Mouse (Mus musculus) embryonic facial prominence, embryonic 11.5 days (tissue): Measurements from ENCODE around the gene Fancg. TPM values are rescaled to one million over a fixed set of nuclear protein-coding genes. Genes with fewer than 3 reads are reported as not detected.

Experiments used
- ATAC-seq: fragments of 200-750 bp; cut with Nextera tagmentation; replicated peaks from 2 replicates; pipeline ENCODE4 v1.8.0; 2017; ENCODE audit warnings: low read depth; ENCODE audit not compliant: insufficient number of reproducible peaks, low FRiP score, low TSS enrichment
- DNase-seq: peaks from one replicate; pipeline ENCODE4 v3.0.0-alpha.2; 2015; ENCODE audit warnings: low spot score
- H3K27ac ChIP-seq: fragments of 300-500 bp; sonication (generic); replicated peaks from 2 replicates; pipeline ENCODE4 v1.5.1; 2014; ENCODE audit warnings: mild to moderate bottlenecking, low read depth, low read length, control low read depth
- H3K27me3 ChIP-seq: fragments of 300-500 bp; sonication (generic); 2 replicates; pipeline ENCODE4 v1.6.1; 2014; ENCODE audit warnings: mild to moderate bottlenecking, low read length, moderate library complexity, mixed read lengths; ENCODE audit not compliant: control insufficient read depth, insufficient read depth
- H3K36me3 ChIP-seq: fragments of 300-500 bp; sonication (generic); replicated peaks from 2 replicates; pipeline ENCODE4 v1.6.1; 2014; ENCODE audit warnings: low read depth, mild to moderate bottlenecking, low read length, moderate library complexity, mixed read lengths; ENCODE audit not compliant: control insufficient read depth, insufficient read depth
- H3K4me1 ChIP-seq: fragments of 300-500 bp; sonication (generic); 2 replicates; pipeline ENCODE4 v1.6.1; 2014; ENCODE audit warnings: low read length, mixed read lengths; ENCODE audit not compliant: control insufficient read depth, insufficient read depth
- H3K4me2 ChIP-seq: fragments of 300-500 bp; sonication (generic); 2 replicates; pipeline ENCODE4 v1.6.1; 2014; ENCODE audit warnings: low read depth, mild to moderate bottlenecking, control low read depth, low read length, moderate library complexity
- H3K4me3 ChIP-seq: fragments of 300-500 bp; sonication (generic); 2 replicates; pipeline ENCODE4 v1.5.1; 2014; ENCODE audit warnings: low read depth, low read length, control low read depth
- H3K9ac ChIP-seq: fragments of 300-500 bp; sonication (generic); replicated peaks from 2 replicates; pipeline ENCODE4 v1.6.1; 2014; ENCODE audit warnings: mild to moderate bottlenecking, control low read depth, low read length
- H3K9me3 ChIP-seq: fragments of 300-500 bp; sonication (generic); replicated peaks from 2 replicates; pipeline ENCODE4 v1.6.1; 2016; ENCODE audit warnings: mild to moderate bottlenecking, low read length, inconsistent platforms, mixed read lengths; ENCODE audit not compliant: control insufficient read depth
- WGBS: fragments of 180-500 bp; shearing (Covaris S2); extraction: QIAGEN DNeasy Blood & Tissue Kit; methylation state at CpG from one replicate; pipeline ENCODE4 v1.1.7; 2014; 5-methylcytosine and 5-hydroxymethylcytosine counted together
- polyA plus RNA-seq: library from polyadenylated mRNA; unstranded; fragments of >200 nt; fragmentation: Nextera tagmentation; extraction: Ambion mirVana; gene quantifications from 2 replicates; pipeline ENCODE4 v1.2.1, GENCODE M21; 2014

The Fancg gene
- polyA plus RNA-seq, 1 experiment from 2014 or later = 19.7 TPM

- DNase-seq (peak; percentile 97), ATAC-seq (peak; percentile 92)
- no peaks in the 10 kb centered on the region for H3K27me3 ChIP-seq
- H3K27ac ChIP-seq = peak within 1 kb of the TSS; percentile 72
- no peaks in the 10 kb centered on the region; the same call in 1 of the 2 replicates for H3K36me3 ChIP-seq
- under 1% methylated on average over 38 of the region's 38 CpGs for WGBS
- H3K4me2 ChIP-seq = peak within 1 kb of the TSS; percentile 77
- H3K9me3 ChIP-seq = no peaks in the 10 kb centered on the region
- H3K9ac ChIP-seq = peak within 1 kb of the TSS; percentile 87
- peak within 1 kb of the TSS; percentile 69 for H3K4me3 ChIP-seq
- no peaks in the 10 kb centered on the region for H3K4me1 ChIP-seq
These were observed 21.1 kb upstream of the Fancg start, which contains the start of gene Stoml2 for GRCm38 (mm10) chr4:43031237-43031995. Gene Stoml2, minus strand, starts transcription at chr4:43031710.

GRCm38 (mm10) chr4:43030780-43031230 is 20.5 kb upstream of the Fancg start:
- peak; percentile 31 for ATAC-seq
- 2% methylated on average over 28 of the region's 28 CpGs for WGBS
- H3K9me3 ChIP-seq = no peaks in the 10 kb centered on the region

GRCm38 (mm10) chr4:43030352-43030751 is 20.0 kb upstream of the Fancg start:
- H3K9me3 ChIP-seq = no peaks in the 10 kb centered on the region
- 79% methylated on average over 9 of the region's 9 CpGs for WGBS
- no peak overlapping the region for H3K27ac ChIP-seq
- H3K36me3 ChIP-seq = no peaks in the 10 kb centered on the region; the same call in 1 of the 2 replicates
- ATAC-seq = no peak
- no peak for DNase-seq
- H3K27me3 ChIP-seq = no peaks in the 10 kb centered on the region
- peak overlapping the region; percentile 87 for H3K9ac ChIP-seq
- H3K4me1 ChIP-seq = no peaks in the 10 kb centered on the region
- peak overlapping the region; percentile 69 for H3K4me3 ChIP-seq
- peak overlapping the region; percentile 77 for H3K4me2 ChIP-seq

More at GRCm38 (mm10) chr4:43030780-43031230, 20.5 kb upstream of the Fancg start:
- Histone ChIP-seq H3K4me1 (no peaks in the 10 kb centered on the region), H3K27me3 (no peaks in the 10 kb centered on the region), H3K9ac (peak overlapping the region; percentile 87), H3K4me2 (peak overlapping the region; percentile 77), H3K27ac (peak overlapping the region; percentile 72; the same call in 1 of the 2 replicates), H3K4me3 (peak overlapping the region; percentile 69), H3K36me3 (no peaks in the 10 kb centered on the region; the same call in 1 of the 2 replicates)
- no peak for DNase-seq

- Histone ChIP-seq H3K4me1 (no peaks in the 10 kb centered on the region; the same call in 1 of the 2 replicates), H3K36me3 (no peaks in the 10 kb centered on the region; the same call in 1 of the 2 replicates), H3K4me2 (no peak overlapping the region), H3K4me3 (no peak overlapping the region), H3K27me3 (no peaks in the 10 kb centered on the region), H3K9ac (no peak overlapping the region), H3K27ac (no peak overlapping the region), H3K9me3 (no peaks in the 10 kb centered on the region)
- DNase-seq (no peak), ATAC-seq (no peak)
- 95% methylated on average over 9 of the region's 9 CpGs for WGBS
These were observed 19.4 kb upstream of the Fancg start for GRCm38 (mm10) chr4:43029749-43030148.

GRCm38 (mm10) chr4:43029121-43029520 is 18.8 kb upstream of the Fancg start:
- Histone ChIP-seq H3K27ac (no peak overlapping the region), H3K4me3 (no peak overlapping the region), H3K27me3 (no peaks in the 10 kb centered on the region), H3K36me3 (no peaks in the 10 kb centered on the region; the same call in 1 of the 2 replicates), H3K4me1 (no peaks in the 10 kb centered on the region; the same call in 1 of the 2 replicates), H3K9ac (no peak overlapping the region), H3K4me2 (no peak overlapping the region), H3K9me3 (no peaks in the 10 kb centered on the region)
- ATAC-seq (no peak), DNase-seq (no peak)
- 94% methylated on average over 7 of the region's 7 CpGs for WGBS

- ATAC-seq (peak; percentile 87), DNase-seq (peak; percentile 95)
- Histone ChIP-seq H3K4me3 (peak within 1 kb of the TSS; percentile 65), H3K9me3 (no peaks in the 10 kb centered on the region), H3K4me2 (peak within 1 kb of the TSS; percentile 67), H3K4me1 (no peaks in the 10 kb centered on the region; the same call in 1 of the 2 replicates), H3K27me3 (no peaks in the 10 kb centered on the region), H3K27ac (peak within 1 kb of the TSS; percentile 72; the same call in 1 of the 2 replicates), H3K36me3 (peaks cover 6% of the 10 kb centered on the region), H3K9ac (peak within 1 kb of the TSS; percentile 64)
- WGBS = 8% methylated on average over 42 of the region's 42 CpGs
These were observed 15.0 kb upstream of the Fancg start, which contains the start of gene Pigo for GRCm38 (mm10) chr4:43025084-43025960. Gene Pigo, minus strand, starts transcription at chr4:43025819.

- 88% methylated on average over 14 of the region's 14 CpGs for WGBS
- Histone ChIP-seq H3K9ac (peak overlapping the region; percentile 64), H3K4me3 (peak overlapping the region; percentile 65), H3K4me1 (no peaks in the 10 kb centered on the region; the same call in 1 of the 2 replicates), H3K36me3 (peaks cover 6% of the 10 kb centered on the region), H3K4me2 (peak overlapping the region; percentile 67), H3K27ac (no peak overlapping the region), H3K27me3 (no peaks in the 10 kb centered on the region), H3K9me3 (no peaks in the 10 kb centered on the region)
- no peak for DNase-seq
- no peak for ATAC-seq
These were observed 14.4 kb upstream of the Fancg start for GRCm38 (mm10) chr4:43024673-43025072.
